Mouse (Mus musculus): Measurements from ENCODE around the gene Actl6a. TPM values are rescaled to one million over a fixed set of nuclear protein-coding genes. Genes with fewer than 3 reads are reported as not detected.
"Not testable (repeated sequence)": the region's sequence is repeated elsewhere in the genome, so short reads cannot be mapped to it uniquely, and the experiment has no call there.

Gene Actl6a
- 54.2 and 68.2 TPM in 2 replicates for total RNA-seq (2014; rRNA removed; ENCODE audit: low replicate concordance)
- polyA plus RNA-seq (2015; fragmentation: Nextera tagmentation; extraction: Ambion mirVana), result 53.2 and 58.0 TPM in 2 replicates

GRCm38 (mm10) chr3:32705647-32706348, at the start of gene Actl6a:
Gene Actl6a (plus strand): TSS chr3:32706298.
- H3K9me3 ChIP-seq (replicated peaks; ENCODE audit: control insufficient read depth, low read length); H3K27ac ChIP-seq (ENCODE audit: low read depth); H3K9ac ChIP-seq (replicated peaks; ENCODE audit: low read depth, low read length); H3K4me1 ChIP-seq (ENCODE audit: control insufficient read depth, insufficient read depth); H3K36me3 ChIP-seq (replicated peaks; ENCODE audit: control insufficient read depth, insufficient read depth, low read length); DNase-seq (ENCODE audit: low spot score); H3K4me2 ChIP-seq (ENCODE audit: low read depth, low read length); H3K4me3 ChIP-seq (ENCODE audit: low read depth, low read length); ATAC-seq (ENCODE audit: insufficient read depth, low read depth); H3K27me3 ChIP-seq (ENCODE audit: control insufficient read depth, insufficient read depth, low read length): not testable (repeated sequence)
- 71% methylated on average over 9 of the region's 9 CpGs for WGBS

- no peak overlapping the region for H3K4me3 ChIP-seq (ENCODE audit: low read depth, low read length)
- ATAC-seq (ENCODE audit: insufficient read depth, low read depth) (no peak), DNase-seq (ENCODE audit: low spot score) (no peak)
- H3K27me3 ChIP-seq (ENCODE audit: control insufficient read depth, insufficient read depth, low read length), result no peaks in the 10 kb centered on the region
- H3K4me2 ChIP-seq (ENCODE audit: low read depth, low read length), result no peak overlapping the region
- TF ChIP-seq EP300 (IDR thresholded peaks at IDR 0.05; ENCODE audit: low read depth) (no peak), CTCF (IDR thresholded peaks at IDR 0.05; ENCODE audit: low read depth) (no peak)
- no peak overlapping the region for H3K27ac ChIP-seq (ENCODE audit: low read depth)
- no peaks in the 10 kb centered on the region for H3K4me1 ChIP-seq (ENCODE audit: control insufficient read depth, insufficient read depth)
- no peaks in the 10 kb centered on the region for H3K36me3 ChIP-seq (replicated peaks; ENCODE audit: control insufficient read depth, insufficient read depth, low read length)
- WGBS, result 61% methylated on average over 10 of the region's 10 CpGs
- H3K9me3 ChIP-seq (replicated peaks; ENCODE audit: control insufficient read depth, low read length), result no peaks in the 10 kb centered on the region
- no peak overlapping the region for H3K9ac ChIP-seq (replicated peaks; ENCODE audit: low read depth, low read length)
These were observed 49.6 kb upstream of the Actl6a start for GRCm38 (mm10) chr3:32656398-32656994.

- DNase-seq (ENCODE audit: low spot score), result no peak
- no peak overlapping the region for H3K27ac ChIP-seq (ENCODE audit: low read depth)
- H3K4me1 ChIP-seq (ENCODE audit: control insufficient read depth, insufficient read depth), result no peaks in the 10 kb centered on the region
- H3K4me3 ChIP-seq (ENCODE audit: low read depth, low read length), result peak overlapping the region; percentile 39
- H3K9ac ChIP-seq (replicated peaks; ENCODE audit: low read depth, low read length), result no peak overlapping the region
- no peak for ATAC-seq (ENCODE audit: insufficient read depth, low read depth)
- TF ChIP-seq EP300 (IDR thresholded peaks at IDR 0.05; ENCODE audit: low read depth) (no peak), CTCF (IDR thresholded peaks at IDR 0.05; ENCODE audit: low read depth) (no peak)
- peak overlapping the region; percentile 53 for H3K4me2 ChIP-seq (ENCODE audit: low read depth, low read length)
- H3K9me3 ChIP-seq (replicated peaks; ENCODE audit: control insufficient read depth, low read length), result no peaks in the 10 kb centered on the region
- H3K36me3 ChIP-seq (replicated peaks; ENCODE audit: control insufficient read depth, insufficient read depth, low read length), result no peaks in the 10 kb centered on the region
- 30% methylated on average over 7 of the region's 7 CpGs for WGBS
- H3K27me3 ChIP-seq (ENCODE audit: control insufficient read depth, insufficient read depth, low read length), result no peaks in the 10 kb centered on the region
These were observed 47.7 kb upstream of the Actl6a start for GRCm38 (mm10) chr3:32658401-32658800.

- Histone ChIP-seq H3K4me2 (ENCODE audit: low read depth, low read length) (peak overlapping the region; percentile 53), H3K4me1 (ENCODE audit: control insufficient read depth, insufficient read depth) (no peaks in the 10 kb centered on the region), H3K4me3 (ENCODE audit: low read depth, low read length) (peak overlapping the region; percentile 39), H3K36me3 (replicated peaks; ENCODE audit: control insufficient read depth, insufficient read depth, low read length) (no peaks in the 10 kb centered on the region), H3K27ac (ENCODE audit: low read depth) (no peak overlapping the region), H3K27me3 (ENCODE audit: control insufficient read depth, insufficient read depth, low read length) (no peaks in the 10 kb centered on the region), H3K9me3 (replicated peaks; ENCODE audit: control insufficient read depth, low read length) (no peaks in the 10 kb centered on the region), H3K9ac (replicated peaks; ENCODE audit: low read depth, low read length) (no peak overlapping the region)
- TF ChIP-seq EP300 (IDR thresholded peaks at IDR 0.05; ENCODE audit: low read depth) (no peak), CTCF (IDR thresholded peaks at IDR 0.05; ENCODE audit: low read depth) (no peak)
- DNase-seq (ENCODE audit: low spot score) (no peak), ATAC-seq (ENCODE audit: insufficient read depth, low read depth) (peak; percentile 62)
- WGBS, result 6% methylated on average over 16 of the region's 16 CpGs
These were observed 47.3 kb upstream of the Actl6a start for GRCm38 (mm10) chr3:32658821-32659220.

- Histone ChIP-seq H3K27ac (ENCODE audit: low read depth) (no peak overlapping the region), H3K27me3 (ENCODE audit: control insufficient read depth, insufficient read depth, low read length) (no peaks in the 10 kb centered on the region), H3K4me2 (ENCODE audit: low read depth, low read length) (no peak overlapping the region), H3K36me3 (replicated peaks; ENCODE audit: control insufficient read depth, insufficient read depth, low read length) (no peaks in the 10 kb centered on the region), H3K9ac (replicated peaks; ENCODE audit: low read depth, low read length) (no peak overlapping the region), H3K4me3 (ENCODE audit: low read depth, low read length) (no peak overlapping the region), H3K4me1 (ENCODE audit: control insufficient read depth, insufficient read depth) (no peaks in the 10 kb centered on the region; the same call in 1 of the 2 replicates), H3K9me3 (replicated peaks; ENCODE audit: control insufficient read depth, low read length) (no peaks in the 10 kb centered on the region)
- TF ChIP-seq CTCF (IDR thresholded peaks at IDR 0.05; ENCODE audit: low read depth) (no peak), EP300 (IDR thresholded peaks at IDR 0.05; ENCODE audit: low read depth) (no peak)
- 88% methylated on average over 2 of the region's 2 CpGs for WGBS
- ATAC-seq (ENCODE audit: insufficient read depth, low read depth) (no peak), DNase-seq (ENCODE audit: low spot score) (no peak)
These were observed 46.6 kb upstream of the Actl6a start for GRCm38 (mm10) chr3:32659506-32659905.

All from heart, postnatal 0 days (tissue).